Mouse (Mus musculus): Measurements from ENCODE around the gene Fnip1. TPM values are rescaled to one million over a fixed set of nuclear protein-coding genes. Genes with fewer than 3 reads are reported as not detected.
"Not testable (repeated sequence)": the region's sequence is repeated elsewhere in the genome, so short reads cannot be mapped to it uniquely, and the experiment has no call there.

The Fnip1 gene
- polyA plus RNA-seq, 1 experiment from 2014 or later = 10.6 TPM

DNA sequence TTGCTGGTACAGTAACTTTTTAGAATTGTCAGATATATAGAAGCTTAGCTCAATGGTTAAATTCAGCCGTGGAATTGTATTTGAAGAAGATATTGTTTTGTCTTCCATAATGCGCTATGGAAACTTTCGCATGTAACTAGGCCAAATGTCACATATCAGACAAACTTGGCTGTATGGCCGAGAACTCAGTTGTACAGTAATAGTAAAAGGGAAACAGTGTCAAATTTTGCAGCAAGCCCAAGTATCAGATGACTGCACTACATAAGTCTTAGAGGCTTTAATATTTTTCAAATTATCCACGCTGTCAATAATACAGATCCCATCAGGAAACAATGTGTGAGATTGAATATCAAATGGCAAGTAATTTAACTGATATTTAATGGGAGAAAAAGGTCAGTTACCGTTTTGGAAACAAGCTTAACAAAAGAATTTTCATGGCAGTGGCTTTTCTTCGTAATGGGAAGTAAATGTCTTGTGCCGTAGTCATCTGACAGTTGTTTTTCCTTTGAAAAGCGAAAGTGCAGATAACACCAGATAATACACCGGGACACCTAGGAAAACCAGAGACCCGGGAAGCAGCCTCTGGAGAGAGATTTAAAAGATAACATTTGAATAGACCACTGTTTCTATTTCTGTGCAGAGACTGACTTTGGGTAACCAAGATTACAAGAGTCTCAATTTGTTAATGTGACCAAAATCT, 1.1 kb downstream of the Fnip1 start:
- Histone ChIP-seq H3K9ac (ENCODE audit: low read depth, low read length) (peak overlapping the region; percentile 95), H3K9me3 (replicated peaks; ENCODE audit: control insufficient read depth, low read length) (no peaks in the 10 kb centered on the region), H3K27ac (ENCODE audit: low read depth, low read length) (no peak overlapping the region; the same call in 1 of the 2 replicates), H3K4me3 (ENCODE audit: low read depth, low read length) (peak overlapping the region; percentile 96), H3K4me2 (peak overlapping the region; percentile 78), H3K4me1 (ENCODE audit: control insufficient read depth, insufficient read depth, low read length) (no peaks in the 10 kb centered on the region), H3K27me3 (ENCODE audit: control insufficient read depth, insufficient read depth, low read length) (no peaks in the 10 kb centered on the region), H3K36me3 (ENCODE audit: control insufficient read depth, insufficient read depth, low read length) (no peaks in the 10 kb centered on the region)
- 20% methylated on average over 11 of the region's 11 CpGs for WGBS (ENCODE audit: insufficient replicate concordance)
- no peak for ATAC-seq (replicated peaks; ENCODE audit: insufficient number of reproducible peaks, low FRiP score, low TSS enrichment)

GRCm38 (mm10) chr11:54439691-54440029, 1.7 kb downstream of the Fnip1 start:
- H3K4me3 ChIP-seq (ENCODE audit: low read depth, low read length) = peak overlapping the region; percentile 96
- ATAC-seq (replicated peaks; ENCODE audit: insufficient number of reproducible peaks, low FRiP score, low TSS enrichment) = no peak

GRCm38 (mm10) chr11:54450757-54451156, 12.8 kb downstream of the Fnip1 start:
- not testable (repeated sequence) for ATAC-seq (replicated peaks; ENCODE audit: insufficient number of reproducible peaks, low FRiP score, low TSS enrichment); H3K9ac ChIP-seq (ENCODE audit: low read depth, low read length); H3K27me3 ChIP-seq (ENCODE audit: control insufficient read depth, insufficient read depth, low read length); H3K4me1 ChIP-seq (ENCODE audit: control insufficient read depth, insufficient read depth, low read length); H3K27ac ChIP-seq (ENCODE audit: low read depth, low read length); H3K4me3 ChIP-seq (ENCODE audit: low read depth, low read length); H3K9me3 ChIP-seq (replicated peaks; ENCODE audit: control insufficient read depth, low read length); H3K36me3 ChIP-seq (ENCODE audit: control insufficient read depth, insufficient read depth, low read length); H3K4me2 ChIP-seq
- 86% methylated on average over 3 of the region's 3 CpGs for WGBS (ENCODE audit: insufficient replicate concordance)

More at GRCm38 (mm10) chr11:54439691-54440029, 1.7 kb downstream of the Fnip1 start:
- H3K9ac ChIP-seq (ENCODE audit: low read depth, low read length) = no peak overlapping the region; the same call in 1 of the 2 replicates
- H3K4me2 ChIP-seq = peak overlapping the region; percentile 78
- H3K27me3 ChIP-seq (ENCODE audit: control insufficient read depth, insufficient read depth, low read length) = no peaks in the 10 kb centered on the region
- no peak overlapping the region for H3K27ac ChIP-seq (ENCODE audit: low read depth, low read length)
- no peaks in the 10 kb centered on the region for H3K9me3 ChIP-seq (replicated peaks; ENCODE audit: control insufficient read depth, low read length)
- WGBS (ENCODE audit: insufficient replicate concordance) = 58% methylated on average over 3 of the region's 3 CpGs
- H3K36me3 ChIP-seq (ENCODE audit: control insufficient read depth, insufficient read depth, low read length) = no peaks in the 10 kb centered on the region
- no peaks in the 10 kb centered on the region for H3K4me1 ChIP-seq (ENCODE audit: control insufficient read depth, insufficient read depth, low read length)

DNA sequence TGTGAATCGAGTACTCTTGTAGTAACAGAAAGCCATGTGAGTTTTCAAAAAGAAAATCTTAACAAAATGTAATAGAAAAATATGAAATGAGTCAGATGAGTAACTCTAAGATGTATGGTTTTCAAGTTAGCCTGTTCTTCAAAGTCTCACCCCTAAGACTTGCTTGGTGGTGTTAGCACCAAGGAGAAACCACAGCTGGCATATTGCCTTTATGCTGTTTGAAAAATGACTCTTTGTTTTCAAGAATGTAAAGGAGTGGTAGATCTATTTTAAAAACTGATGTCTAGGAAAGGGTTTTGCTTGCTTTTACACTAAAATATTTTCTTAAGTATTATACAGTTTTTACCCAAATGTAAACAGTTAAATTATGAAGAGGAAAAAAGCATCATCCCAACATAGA, 16.5 kb downstream of the Fnip1 start:
- no peaks in the 10 kb centered on the region for H3K36me3 ChIP-seq (ENCODE audit: control insufficient read depth, insufficient read depth, low read length)
- H3K4me1 ChIP-seq (ENCODE audit: control insufficient read depth, insufficient read depth, low read length) = no peaks in the 10 kb centered on the region
- ATAC-seq (replicated peaks; ENCODE audit: insufficient number of reproducible peaks, low FRiP score, low TSS enrichment) = no peak
- no peaks in the 10 kb centered on the region for H3K27me3 ChIP-seq (ENCODE audit: control insufficient read depth, insufficient read depth, low read length)
- H3K4me3 ChIP-seq (ENCODE audit: low read depth, low read length) = no peak overlapping the region
- H3K4me2 ChIP-seq = no peak overlapping the region
- no peak overlapping the region for H3K9ac ChIP-seq (ENCODE audit: low read depth, low read length)
- WGBS (ENCODE audit: insufficient replicate concordance) = 79% methylated on average over 1 of the region's 1 CpGs
- H3K27ac ChIP-seq (ENCODE audit: low read depth, low read length) = no peak overlapping the region
- no peaks in the 10 kb centered on the region for H3K9me3 ChIP-seq (replicated peaks; ENCODE audit: control insufficient read depth, low read length)

- H3K27me3 ChIP-seq (ENCODE audit: control insufficient read depth, insufficient read depth, low read length) = no peaks in the 10 kb centered on the region
- no peak for ATAC-seq (replicated peaks; ENCODE audit: insufficient number of reproducible peaks, low FRiP score, low TSS enrichment)
- H3K36me3 ChIP-seq (ENCODE audit: control insufficient read depth, insufficient read depth, low read length) = no peaks in the 10 kb centered on the region
- 51% methylated on average over 2 of the region's 2 CpGs for WGBS (ENCODE audit: insufficient replicate concordance)
- H3K4me1 ChIP-seq (ENCODE audit: control insufficient read depth, insufficient read depth, low read length) = no peaks in the 10 kb centered on the region
- no peak overlapping the region for H3K27ac ChIP-seq (ENCODE audit: low read depth, low read length)
- H3K4me3 ChIP-seq (ENCODE audit: low read depth, low read length) = no peak overlapping the region
- H3K9ac ChIP-seq (ENCODE audit: low read depth, low read length) = no peak overlapping the region
- H3K9me3 ChIP-seq (replicated peaks; ENCODE audit: control insufficient read depth, low read length) = no peaks in the 10 kb centered on the region
- H3K4me2 ChIP-seq = no peak overlapping the region
Observed at GRCm38 (mm10) chr11:54456875-54457274, 18.9 kb downstream of the Fnip1 start.

DNA sequence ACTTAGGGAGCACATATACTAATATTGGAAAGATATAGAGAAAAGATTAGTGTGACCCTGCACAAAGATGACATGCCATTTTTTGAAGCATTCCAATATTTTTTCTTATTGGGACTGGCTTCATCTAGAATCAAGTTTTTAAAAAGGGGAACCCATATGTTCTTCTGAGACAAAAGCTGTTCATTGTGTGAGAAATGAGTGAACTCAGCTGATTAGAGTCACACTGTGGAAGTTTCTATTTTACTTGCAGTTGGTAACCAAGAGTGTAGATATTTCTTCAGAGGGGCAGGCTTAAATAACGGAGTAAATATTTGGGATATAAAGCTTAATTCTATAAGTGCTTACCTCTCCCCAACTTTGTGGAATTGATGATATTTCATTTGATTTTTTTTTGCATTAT, 20.2 kb downstream of the Fnip1 start:
- Histone ChIP-seq H3K9ac (ENCODE audit: low read depth, low read length) (no peak overlapping the region), H3K4me3 (ENCODE audit: low read depth, low read length) (no peak overlapping the region), H3K27me3 (ENCODE audit: control insufficient read depth, insufficient read depth, low read length) (no peaks in the 10 kb centered on the region), H3K27ac (ENCODE audit: low read depth, low read length) (no peak overlapping the region), H3K4me2 (no peak overlapping the region), H3K9me3 (replicated peaks; ENCODE audit: control insufficient read depth, low read length) (no peaks in the 10 kb centered on the region), H3K4me1 (ENCODE audit: control insufficient read depth, insufficient read depth, low read length) (no peaks in the 10 kb centered on the region), H3K36me3 (ENCODE audit: control insufficient read depth, insufficient read depth, low read length) (no peaks in the 10 kb centered on the region; the same call in 1 of the 2 replicates)
- ATAC-seq (replicated peaks; ENCODE audit: insufficient number of reproducible peaks, low FRiP score, low TSS enrichment) = no peak
- WGBS (ENCODE audit: insufficient replicate concordance) = 91% methylated on average over 1 of the region's 1 CpGs

GRCm38 (mm10) chr11:54464557-54465244, 26.7 kb downstream of the Fnip1 start:
- Histone ChIP-seq H3K36me3 (ENCODE audit: control insufficient read depth, insufficient read depth, low read length) (no peaks in the 10 kb centered on the region; the same call in 1 of the 2 replicates), H3K4me2 (no peak overlapping the region), H3K4me1 (ENCODE audit: control insufficient read depth, insufficient read depth, low read length) (peaks cover 7% of the 10 kb centered on the region), H3K27me3 (ENCODE audit: control insufficient read depth, insufficient read depth, low read length) (no peaks in the 10 kb centered on the region), H3K27ac (ENCODE audit: low read depth, low read length) (peak overlapping the region; percentile 4; the same call in 1 of the 2 replicates), H3K4me3 (ENCODE audit: low read depth, low read length) (no peak overlapping the region), H3K9ac (ENCODE audit: low read depth, low read length) (no peak overlapping the region), H3K9me3 (replicated peaks; ENCODE audit: control insufficient read depth, low read length) (no peaks in the 10 kb centered on the region)
- ATAC-seq (replicated peaks; ENCODE audit: insufficient number of reproducible peaks, low FRiP score, low TSS enrichment) = no peak
- WGBS (ENCODE audit: insufficient replicate concordance) = 54% methylated on average over 3 of the region's 3 CpGs

GRCm38 (mm10) chr11:54472231-54472630, 34.2 kb downstream of the Fnip1 start:
- Histone ChIP-seq H3K9me3 (replicated peaks; ENCODE audit: control insufficient read depth, low read length) (peaks cover 5% of the 10 kb centered on the region; the same call in 1 of the 2 replicates), H3K36me3 (ENCODE audit: control insufficient read depth, insufficient read depth, low read length) (peaks cover 7% of the 10 kb centered on the region), H3K9ac (ENCODE audit: low read depth, low read length) (no peak overlapping the region), H3K27me3 (ENCODE audit: control insufficient read depth, insufficient read depth, low read length) (no peaks in the 10 kb centered on the region), H3K4me2 (no peak overlapping the region), H3K27ac (ENCODE audit: low read depth, low read length) (no peak overlapping the region), H3K4me1 (ENCODE audit: control insufficient read depth, insufficient read depth, low read length) (no peaks in the 10 kb centered on the region), H3K4me3 (ENCODE audit: low read depth, low read length) (no peak overlapping the region)
- ATAC-seq (replicated peaks; ENCODE audit: insufficient number of reproducible peaks, low FRiP score, low TSS enrichment) = no peak
- 88% methylated on average over 4 of the region's 4 CpGs for WGBS (ENCODE audit: insufficient replicate concordance)

Measured in heart, embryonic 11.5 days (tissue).